Mouse (Mus musculus) frontal cortex, postnatal 25 days (tissue): ENCODE data around the gene Cd47.
"Not testable (repeated sequence)": the region's sequence is repeated elsewhere in the genome, so short reads cannot be mapped to it uniquely, and the experiment has no call there.

Source experiments
- DNase-seq, 2 experiments: peaks; one replicate each; pipeline ENCODE4 v3.0.0; 2022; ENCODE audit warnings: low spot score in 2 of 2

Cd47 gene

DNA sequence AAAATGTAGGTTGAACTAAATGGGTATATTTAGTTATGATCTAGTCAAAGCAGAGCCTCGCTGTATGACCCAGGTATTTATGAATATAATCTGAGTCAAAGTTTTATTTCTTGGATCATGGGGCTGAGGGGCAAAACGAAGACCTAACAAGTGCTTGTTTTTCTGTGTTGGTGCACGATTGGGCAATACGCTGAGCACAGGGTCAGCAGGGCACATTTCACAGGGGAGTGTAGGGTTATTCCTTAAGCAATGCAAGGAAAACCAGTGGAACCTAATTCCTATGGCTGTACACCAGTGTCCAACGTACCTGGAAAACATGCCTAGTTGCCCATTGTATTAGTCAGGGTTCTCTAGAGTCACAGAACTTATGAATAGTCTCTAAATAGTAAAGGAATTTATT is 12.6 kb upstream of the Cd47 start:
- DNase-seq = no peak

DNA sequence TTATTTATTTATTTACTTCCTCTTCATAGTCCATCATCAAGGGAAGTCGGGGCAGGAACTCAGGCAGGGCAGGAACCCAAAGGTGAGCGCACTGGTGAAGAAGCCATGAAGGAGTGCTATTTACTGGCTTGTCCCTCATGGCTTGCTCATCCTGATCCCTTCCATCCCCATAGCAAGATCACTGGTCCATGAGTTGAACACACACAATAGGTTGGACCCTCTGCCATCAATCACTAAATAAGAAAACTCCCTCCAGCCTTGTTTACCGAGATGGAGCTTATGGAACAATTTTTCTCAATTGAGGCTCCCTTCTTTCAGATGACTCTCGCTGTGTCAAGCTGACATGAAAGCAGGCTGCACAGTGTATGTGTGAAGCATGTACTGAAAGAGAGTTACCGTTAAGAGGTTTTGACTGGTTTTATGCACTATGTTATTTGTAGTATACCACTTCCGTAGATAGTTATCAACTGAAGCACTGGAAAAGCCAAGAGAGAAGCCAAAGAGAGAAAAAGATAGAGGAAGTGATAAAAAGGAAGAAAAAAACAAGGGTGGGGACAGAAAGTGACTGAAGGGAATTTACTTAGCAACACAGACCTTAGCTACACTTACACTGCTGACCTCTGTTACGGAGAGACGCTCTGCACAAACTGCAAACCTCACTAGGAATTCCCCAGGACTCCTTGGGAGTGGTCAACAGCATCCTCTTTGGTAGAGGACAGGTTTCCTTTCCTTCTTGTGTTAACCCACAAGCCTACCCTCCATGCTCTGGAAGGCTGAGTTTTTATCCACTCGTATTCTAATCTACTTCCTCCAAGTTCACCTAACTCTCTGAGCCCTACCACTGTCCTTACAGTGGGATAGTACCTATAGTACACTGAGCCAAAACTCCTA is 9.5 kb upstream of the Cd47 start:
- DNase-seq = no peak

- no peak for DNase-seq
These were observed 7.9 kb upstream of the Cd47 start for GRCm38 (mm10) chr16:49792446-49792878.

GRCm38 (mm10) chr16:49793596-49793995 is 6.7 kb upstream of the Cd47 start:
- DNase-seq = no peak

GRCm38 (mm10) chr16:49796271-49796670 is 4.1 kb upstream of the Cd47 start:
- DNase-seq = no peak

- DNase-seq = no peak
These were observed 3.4 kb upstream of the Cd47 start for GRCm38 (mm10) chr16:49796954-49797353.

GRCm38 (mm10) chr16:49798790-49799189 is 1.5 kb upstream of the Cd47 start:
- no peak for DNase-seq

DNA sequence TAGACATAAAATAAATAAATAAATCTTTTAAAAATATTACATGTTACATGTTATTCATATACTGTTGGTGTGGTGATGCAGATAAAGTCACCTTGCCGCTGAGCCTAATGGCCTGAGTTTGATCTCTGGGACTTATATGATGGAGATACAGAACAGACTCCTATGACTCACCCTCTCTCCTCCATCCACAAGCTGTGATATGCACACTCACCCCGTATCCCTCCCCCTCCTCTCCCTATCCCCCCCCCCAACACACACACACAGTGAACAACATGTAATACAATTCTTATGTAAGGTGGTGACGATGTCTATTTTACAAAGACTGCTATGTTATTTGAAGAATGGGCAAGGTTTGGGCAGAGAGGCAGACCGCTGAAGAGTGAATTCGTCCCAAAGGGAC is 663 bp downstream of the Cd47 start:
- DNase-seq = no peak

DNA sequence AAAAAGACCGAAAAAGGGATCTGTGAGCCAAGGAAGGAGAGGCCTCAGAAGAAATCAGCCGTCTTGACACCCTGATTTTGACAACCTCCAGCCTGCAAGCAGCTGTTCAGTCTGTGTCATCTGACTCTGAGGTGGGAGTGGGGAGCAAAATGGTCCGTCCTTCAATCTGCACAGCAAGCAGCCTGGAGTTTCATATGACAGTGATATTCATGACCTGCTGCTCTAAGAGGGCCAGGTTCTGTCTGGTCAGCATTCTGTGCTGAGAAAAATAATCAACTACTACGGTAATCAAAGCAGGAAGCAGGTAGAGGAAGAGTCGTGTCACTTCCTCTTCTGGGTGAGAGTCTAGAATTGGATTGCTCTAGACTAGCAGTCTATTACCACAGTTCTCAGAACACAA is 1.1 kb downstream of the Cd47 start:
- DNase-seq = no peak

DNA sequence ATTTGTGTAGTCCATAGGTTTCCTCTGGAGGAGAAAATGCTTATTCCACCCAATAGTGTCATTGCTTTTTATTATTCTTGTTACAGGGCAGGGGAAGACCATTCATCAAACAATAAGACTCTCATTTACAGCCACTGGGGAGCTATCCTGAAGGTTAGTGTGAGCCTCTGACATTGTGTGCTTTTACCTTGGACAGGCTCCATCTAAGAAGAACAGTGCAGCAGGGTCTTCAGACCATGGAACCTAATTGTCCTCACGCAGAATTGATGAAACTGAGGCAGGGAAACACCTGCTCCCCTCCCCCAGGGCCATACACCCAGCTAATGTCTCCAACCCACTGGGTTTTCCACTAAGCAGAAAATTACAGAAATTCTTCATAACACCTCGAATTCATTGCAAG is 2.7 kb downstream of the Cd47 start:
- no peak for DNase-seq

GRCm38 (mm10) chr16:49803932-49804461 is 3.7 kb downstream of the Cd47 start:
- DNase-seq = no peak

DNA sequence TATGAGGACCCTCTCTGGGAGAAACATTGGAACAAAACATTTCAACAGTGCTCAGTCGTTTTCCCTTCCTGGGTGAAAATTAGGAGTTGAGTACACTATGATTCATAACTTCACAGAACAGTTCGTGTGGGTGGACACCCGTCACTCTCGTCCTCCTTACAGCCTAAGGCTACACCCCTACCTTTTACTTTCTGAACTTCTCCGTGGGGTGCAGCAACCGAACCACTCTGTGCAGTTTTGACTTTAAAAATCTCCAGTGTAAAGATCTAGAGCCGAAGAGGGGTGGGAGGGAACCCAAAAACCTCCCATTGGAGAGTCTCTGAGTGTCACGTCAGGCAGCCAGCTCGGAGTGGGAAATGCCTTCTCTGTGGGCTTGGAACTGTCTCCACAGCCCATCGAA is 6.6 kb downstream of the Cd47 start:
- no peak for DNase-seq

DNA sequence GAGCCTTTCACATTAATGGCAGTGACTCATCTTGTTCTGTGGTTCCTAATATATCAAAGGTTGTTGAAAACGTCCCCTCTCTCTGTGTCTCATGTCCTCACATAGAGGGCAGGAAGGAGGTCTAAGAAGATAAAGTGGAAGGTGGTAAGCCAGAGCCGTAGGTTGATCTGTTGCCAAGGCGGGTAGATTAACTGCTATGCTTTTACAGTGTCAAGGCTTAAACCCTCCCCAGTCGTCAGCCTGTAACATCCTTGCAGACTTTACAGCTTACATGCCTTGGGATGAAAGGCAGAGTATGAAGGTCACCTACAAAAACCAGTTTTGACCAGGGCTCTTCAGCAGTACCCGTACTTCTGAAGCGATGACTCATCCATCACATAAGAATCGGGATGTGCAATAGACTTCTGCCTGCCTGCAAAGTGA is 7.1 kb downstream of the Cd47 start:
- DNase-seq = no peak

GRCm38 (mm10) chr16:49807862-49808430 is 7.6 kb downstream of the Cd47 start:
- no peak for DNase-seq

DNA sequence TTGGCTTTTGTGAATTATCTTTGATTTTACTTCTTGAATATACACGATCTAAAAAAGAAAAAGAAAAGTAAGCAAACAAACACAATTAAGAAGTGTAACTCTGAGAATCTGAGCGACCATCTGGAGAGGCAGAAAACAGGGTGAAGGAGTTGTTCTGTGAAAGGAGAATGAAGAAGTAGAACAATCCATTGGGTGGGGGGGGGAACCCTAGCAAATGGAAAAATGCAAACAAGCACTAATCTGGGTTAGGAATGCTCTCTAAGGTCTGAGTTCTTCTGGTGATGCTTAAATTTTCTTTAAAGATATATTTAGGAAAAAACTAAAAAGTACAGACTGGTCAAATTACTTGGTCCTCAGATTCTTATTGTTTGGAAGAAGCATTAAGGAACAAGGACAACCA is 11.6 kb downstream of the Cd47 start:
- no peak for DNase-seq

DNA sequence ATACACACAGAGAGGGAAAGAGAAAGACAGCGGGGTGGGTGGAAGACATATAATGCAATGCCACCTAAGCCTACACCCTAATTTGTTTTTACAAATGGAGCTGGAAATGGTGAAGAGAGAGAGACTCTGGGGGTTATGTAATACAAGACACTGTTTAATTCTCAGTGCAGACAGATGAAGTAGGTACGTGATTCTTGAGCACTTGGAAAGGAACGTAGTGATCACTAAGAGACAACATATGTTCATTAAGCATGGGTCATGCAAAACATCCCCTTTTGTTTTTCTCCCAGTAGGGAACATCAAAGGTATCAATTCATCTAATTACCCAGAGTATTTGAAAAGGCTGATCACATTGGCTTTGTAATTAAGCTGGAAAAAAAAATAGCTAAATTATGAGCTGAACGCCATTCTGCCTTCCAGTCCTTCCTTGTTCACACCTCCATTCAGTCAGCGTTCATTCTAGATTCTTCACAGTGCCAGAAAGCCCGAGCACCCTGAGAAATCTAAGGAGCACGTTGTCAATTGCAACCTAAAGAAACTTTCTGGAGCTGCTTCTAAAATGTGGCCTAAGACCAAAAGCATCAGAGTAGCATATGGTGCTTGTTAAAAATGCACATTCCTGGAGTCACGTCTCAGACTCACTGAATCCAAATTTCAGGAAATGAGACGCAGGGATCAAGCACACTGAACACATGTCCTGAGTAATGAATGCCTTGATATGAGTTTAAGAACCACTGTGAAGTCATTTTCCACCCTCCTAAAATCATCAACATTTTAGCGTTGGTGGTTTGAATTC is 12.7 kb downstream of the Cd47 start:
- DNase-seq = no peak

- no peak for DNase-seq
These were observed 14.1 kb downstream of the Cd47 start for GRCm38 (mm10) chr16:49814419-49814818.

DNA sequence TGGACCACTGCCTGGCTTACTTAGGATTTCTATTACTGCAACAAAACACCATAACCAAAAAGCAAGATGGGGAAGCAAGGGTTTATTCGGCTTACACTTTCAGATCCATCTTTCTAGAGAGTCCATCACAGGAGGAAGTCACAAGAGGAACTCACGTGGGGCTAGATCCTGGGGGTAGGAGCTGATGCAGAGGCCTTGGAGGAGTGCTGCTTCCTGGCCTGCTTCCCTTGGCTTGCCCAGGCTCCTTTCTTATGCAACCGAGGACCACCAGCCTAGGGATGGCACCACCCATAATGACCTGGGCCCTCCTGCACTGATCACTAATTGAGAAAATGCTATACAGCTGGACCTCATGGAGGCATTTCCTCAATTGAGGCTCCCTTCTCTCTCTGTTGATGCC is 16.6 kb downstream of the Cd47 start:
- DNase-seq = no peak

DNA sequence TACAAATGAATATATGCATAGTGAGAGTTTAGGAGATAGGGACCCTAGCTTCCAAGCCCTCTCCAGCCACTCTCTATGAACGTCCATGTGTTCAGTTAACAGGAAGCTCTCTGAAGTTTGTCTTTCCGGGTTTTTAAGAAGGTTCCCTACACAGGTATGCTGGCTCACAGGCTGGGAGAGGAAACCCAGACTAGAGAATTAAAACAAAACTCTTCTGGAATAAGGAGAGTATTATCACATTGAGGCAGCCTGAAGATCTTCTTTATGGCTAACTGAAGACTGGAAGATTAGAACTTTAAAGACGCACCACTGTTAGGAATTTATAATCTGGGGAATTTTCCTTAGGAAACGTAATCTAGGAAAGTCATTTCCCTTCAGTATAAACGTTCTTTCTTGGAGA is 17.8 kb downstream of the Cd47 start:
- DNase-seq = no peak

GRCm38 (mm10) chr16:49818627-49819026 is 18.3 kb downstream of the Cd47 start:
- no peak for DNase-seq

DNA sequence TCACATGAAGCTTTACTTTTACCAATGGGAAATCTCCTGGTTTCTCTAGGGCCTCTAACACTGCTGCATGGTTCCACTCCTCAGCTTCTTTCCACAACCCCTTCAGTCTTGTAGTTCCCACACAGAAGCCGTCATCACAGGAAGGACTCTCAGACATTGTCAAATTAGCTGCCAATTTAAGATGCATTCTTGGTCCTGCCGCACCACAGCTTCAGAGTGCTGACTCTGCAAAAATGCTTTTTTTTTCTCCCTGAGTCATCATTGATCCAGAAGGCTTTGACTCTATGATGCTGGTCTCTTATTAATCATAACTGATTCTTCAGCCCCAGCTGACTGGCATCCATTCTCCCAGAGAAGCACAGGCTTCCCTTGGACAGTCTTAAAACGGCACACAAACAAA is 19.2 kb downstream of the Cd47 start:
- DNase-seq = no peak

DNA sequence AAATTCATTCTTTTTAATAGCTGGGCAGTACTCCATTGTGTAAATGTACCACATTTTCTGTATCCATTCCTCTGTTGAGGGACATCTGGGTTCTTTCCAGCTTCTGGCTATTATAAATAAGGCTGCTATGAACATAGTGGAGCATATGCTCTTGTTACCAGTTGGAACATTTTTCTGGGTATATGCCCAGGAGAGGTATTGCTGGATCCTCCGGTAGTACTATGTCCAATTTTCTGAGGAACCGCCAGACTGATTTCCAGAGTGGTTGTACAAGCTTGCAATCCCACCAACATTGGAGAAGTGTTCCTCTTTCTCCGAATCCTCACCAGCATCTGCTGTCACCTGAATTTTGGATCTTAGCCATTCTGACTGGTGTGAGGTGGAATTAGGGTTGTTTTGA is 30.6 kb downstream of the Cd47 start:
- not testable (repeated sequence) for DNase-seq
